Mouse (Mus musculus): ENCODE results near the gene Ggt5. TPM values are rescaled to one million over a fixed set of nuclear protein-coding genes. Genes with fewer than 3 reads are reported as not detected.
A peak's percentile ranks its signal among the peaks of the same experiment; 100 is the strongest.
"Not testable (repeated sequence)": the region's sequence is repeated elsewhere in the genome, so short reads cannot be mapped to it uniquely, and the experiment has no call there.

Gene Ggt5
- polyA plus RNA-seq, 1 experiment from 2014 or later = 0.91 TPM

- Histone ChIP-seq H3K9me3 (no peaks in the 10 kb centered on the region), H3K27me3 (peaks cover 32% of the 10 kb centered on the region), H3K36me3 (no peaks in the 10 kb centered on the region), H3K4me1 (peaks cover 29% of the 10 kb centered on the region), H3K4me3 (peak within 1 kb of the TSS; percentile 58), H3K9ac (peak within 1 kb of the TSS; percentile 72), H3K27ac (0 out of 2 replicates have a peak within 1 kb of the TSS, but pooled peaks have one; percentile 1), H3K4me2 (replicated peaks) (peak within 1 kb of the TSS; percentile 96)
- ATAC-seq (ENCODE audit: insufficient number of reproducible peaks, insufficient read depth, low FRiP score, low TSS enrichment) = no peak
- under 1% methylated on average over 68 of the region's 75 CpGs for WGBS
Measured at GRCm38 (mm10) chr10:75559676-75560548, 29.2 kb upstream of the Ggt5 start, which contains the start of gene Lrrc75b. Lrrc75b (minus strand) TSS chr10:75560330.

DNA sequence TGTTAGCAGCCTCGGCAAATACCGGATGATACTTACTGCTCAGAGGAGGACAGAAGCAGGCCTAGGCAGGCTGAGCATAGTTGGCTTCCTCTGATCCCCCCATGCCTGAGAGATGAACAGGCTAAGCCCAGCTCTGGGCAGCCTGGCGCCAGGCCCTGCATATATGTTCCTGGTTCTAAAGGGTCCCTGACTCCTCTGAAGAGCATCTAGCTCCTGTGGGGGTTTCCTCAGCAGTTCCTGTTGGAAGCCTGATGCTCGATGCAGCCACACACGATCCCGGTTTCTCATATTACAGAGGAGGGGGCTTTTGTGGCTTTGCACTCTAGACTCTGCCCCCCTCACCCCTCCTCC is 28.6 kb upstream of the Ggt5 start:
- Histone ChIP-seq H3K4me3 (peak overlapping the region; percentile 58), H3K4me1 (peaks cover 28% of the 10 kb centered on the region), H3K4me2 (replicated peaks) (peak overlapping the region; percentile 96), H3K9ac (peak overlapping the region; percentile 72; the same call in 1 of the 2 replicates), H3K9me3 (no peaks in the 10 kb centered on the region), H3K36me3 (no peaks in the 10 kb centered on the region), H3K27me3 (peaks cover 32% of the 10 kb centered on the region), H3K27ac (no peak overlapping the region)
- ATAC-seq (ENCODE audit: insufficient number of reproducible peaks, insufficient read depth, low FRiP score, low TSS enrichment) = peak; percentile 20; the same call in 1 of the 2 replicates
- 5% methylated on average over 6 of the region's 6 CpGs for WGBS

- H3K4me1 ChIP-seq = peaks cover 22% of the 10 kb centered on the region
- H3K27me3 ChIP-seq = peaks cover 32% of the 10 kb centered on the region
- no peak for ATAC-seq (ENCODE audit: insufficient number of reproducible peaks, insufficient read depth, low FRiP score, low TSS enrichment)
- peak within 1 kb of the TSS; percentile 96 for H3K4me2 ChIP-seq (replicated peaks)
- no peaks in the 10 kb centered on the region for H3K36me3 ChIP-seq
- H3K4me3 ChIP-seq = peak within 1 kb of the TSS; percentile 58
- no peak within 1 kb of the TSS for H3K27ac ChIP-seq
- 49% methylated on average over 10 of the region's 10 CpGs for WGBS
- H3K9ac ChIP-seq = peak within 1 kb of the TSS; percentile 72; the same call in 1 of the 2 replicates
- H3K9me3 ChIP-seq = no peaks in the 10 kb centered on the region
Measured at GRCm38 (mm10) chr10:75561071-75561654, 28.0 kb upstream of the Ggt5 start, which contains the start of gene Ggt1. Ggt1 (plus strand) TSS chr10:75561604.

- H3K36me3 ChIP-seq = no peaks in the 10 kb centered on the region
- H3K9me3 ChIP-seq = no peaks in the 10 kb centered on the region
- WGBS = 84% methylated on average over 8 of the region's 8 CpGs
- no peak overlapping the region for H3K9ac ChIP-seq
- no peak for ATAC-seq (ENCODE audit: insufficient number of reproducible peaks, insufficient read depth, low FRiP score, low TSS enrichment)
- peaks cover 32% of the 10 kb centered on the region for H3K27me3 ChIP-seq
- H3K4me2 ChIP-seq (replicated peaks) = no peak overlapping the region
- no peak overlapping the region for H3K27ac ChIP-seq
- H3K4me1 ChIP-seq = peaks cover 16% of the 10 kb centered on the region
- no peak overlapping the region for H3K4me3 ChIP-seq
Measured at GRCm38 (mm10) chr10:75562596-75562995, 26.5 kb upstream of the Ggt5 start.

- Histone ChIP-seq H3K4me2 (replicated peaks) (no peak overlapping the region), H3K9ac (no peak overlapping the region), H3K36me3 (no peaks in the 10 kb centered on the region), H3K27ac (no peak overlapping the region), H3K4me1 (peaks cover 9% of the 10 kb centered on the region; the same call in 1 of the 2 replicates), H3K9me3 (no peaks in the 10 kb centered on the region), H3K27me3 (peaks cover 24% of the 10 kb centered on the region), H3K4me3 (no peak overlapping the region)
- ATAC-seq (ENCODE audit: insufficient number of reproducible peaks, insufficient read depth, low FRiP score, low TSS enrichment) = no peak
- 81% methylated on average over 12 of the region's 12 CpGs for WGBS
Measured at GRCm38 (mm10) chr10:75564687-75565265, 24.4 kb upstream of the Ggt5 start.

DNA sequence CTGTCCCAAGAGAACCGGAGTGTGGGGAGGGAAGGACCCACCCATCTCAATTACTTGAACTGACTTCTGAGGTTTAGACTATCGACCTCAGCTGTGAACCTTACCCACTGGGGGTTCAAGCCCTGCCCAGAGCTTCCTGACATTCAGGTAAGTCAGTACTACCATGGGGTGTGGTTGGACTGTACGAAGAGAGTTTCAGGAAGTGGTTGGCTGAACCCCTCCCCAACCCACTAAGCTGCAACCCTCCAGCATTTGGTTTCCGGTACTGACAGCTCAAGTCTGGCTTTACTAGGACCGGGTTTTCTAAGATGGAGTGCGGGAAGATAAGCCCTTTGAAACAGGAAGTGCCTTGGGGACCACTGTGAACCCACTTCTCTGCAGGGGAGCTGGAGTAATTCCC is 23.7 kb upstream of the Ggt5 start:
- H3K4me1 ChIP-seq = peaks cover 4% of the 10 kb centered on the region; the same call in 1 of the 2 replicates
- no peaks in the 10 kb centered on the region for H3K36me3 ChIP-seq
- peaks cover 18% of the 10 kb centered on the region for H3K27me3 ChIP-seq
- H3K9me3 ChIP-seq = no peaks in the 10 kb centered on the region
- H3K4me3 ChIP-seq = no peak overlapping the region
- no peak for ATAC-seq (ENCODE audit: insufficient number of reproducible peaks, insufficient read depth, low FRiP score, low TSS enrichment)
- WGBS = 62% methylated on average over 6 of the region's 6 CpGs
- no peak overlapping the region for H3K9ac ChIP-seq
- no peak overlapping the region for H3K4me2 ChIP-seq (replicated peaks)
- no peak overlapping the region for H3K27ac ChIP-seq

GRCm38 (mm10) chr10:75565906-75566305 is 23.2 kb upstream of the Ggt5 start:
- 80% methylated on average over 7 of the region's 7 CpGs for WGBS
- no peak overlapping the region for H3K4me3 ChIP-seq
- H3K9me3 ChIP-seq = no peaks in the 10 kb centered on the region
- no peak overlapping the region for H3K4me2 ChIP-seq (replicated peaks)
- no peak overlapping the region for H3K27ac ChIP-seq
- peaks cover 15% of the 10 kb centered on the region for H3K27me3 ChIP-seq
- no peaks in the 10 kb centered on the region for H3K36me3 ChIP-seq
- H3K4me1 ChIP-seq = no peaks in the 10 kb centered on the region; the same call in 1 of the 2 replicates
- ATAC-seq (ENCODE audit: insufficient number of reproducible peaks, insufficient read depth, low FRiP score, low TSS enrichment) = no peak; the same call in 1 of the 2 replicates
- H3K9ac ChIP-seq = no peak overlapping the region

GRCm38 (mm10) chr10:75566321-75566720 is 22.8 kb upstream of the Ggt5 start:
- no peaks in the 10 kb centered on the region; the same call in 1 of the 2 replicates for H3K4me1 ChIP-seq
- ATAC-seq (ENCODE audit: insufficient number of reproducible peaks, insufficient read depth, low FRiP score, low TSS enrichment) = no peak
- H3K4me2 ChIP-seq (replicated peaks) = no peak overlapping the region
- no peak overlapping the region for H3K9ac ChIP-seq
- peaks cover 11% of the 10 kb centered on the region for H3K27me3 ChIP-seq
- no peaks in the 10 kb centered on the region for H3K36me3 ChIP-seq
- H3K27ac ChIP-seq = no peak overlapping the region
- no peaks in the 10 kb centered on the region for H3K9me3 ChIP-seq
- 83% methylated on average over 5 of the region's 5 CpGs for WGBS
- H3K4me3 ChIP-seq = no peak overlapping the region

- not testable (repeated sequence) for ATAC-seq (ENCODE audit: insufficient number of reproducible peaks, insufficient read depth, low FRiP score, low TSS enrichment)
Measured at GRCm38 (mm10) chr10:75566765-75567164, 22.4 kb upstream of the Ggt5 start.

DNA sequence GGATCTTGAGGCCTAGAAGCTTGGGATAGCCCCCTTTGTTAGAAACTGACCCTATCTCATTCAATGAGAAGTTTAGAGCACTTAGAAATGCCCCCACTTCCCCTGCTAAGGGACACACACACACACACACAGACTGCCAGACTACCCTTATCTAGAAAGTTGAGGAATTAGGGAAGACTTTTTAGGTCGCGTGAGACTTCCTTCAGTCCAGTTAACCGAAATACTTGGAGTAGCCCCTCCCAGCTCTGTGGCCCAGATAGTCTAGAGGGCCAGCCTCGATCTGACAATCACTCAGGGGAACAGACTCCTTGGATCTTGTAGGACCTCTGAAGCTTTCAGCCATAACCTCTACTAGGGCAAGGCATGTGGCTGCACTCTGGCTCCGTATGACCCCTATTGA is 21.1 kb upstream of the Ggt5 start:
- Histone ChIP-seq H3K4me2 (replicated peaks) (no peak overlapping the region), H3K4me1 (no peaks in the 10 kb centered on the region; the same call in 1 of the 2 replicates), H3K36me3 (no peaks in the 10 kb centered on the region), H3K27ac (no peak overlapping the region), H3K9me3 (no peaks in the 10 kb centered on the region), H3K27me3 (no peaks in the 10 kb centered on the region), H3K4me3 (no peak overlapping the region), H3K9ac (no peak overlapping the region)
- 31% methylated on average over 5 of the region's 5 CpGs for WGBS
- no peak for ATAC-seq (ENCODE audit: insufficient number of reproducible peaks, insufficient read depth, low FRiP score, low TSS enrichment)

More at GRCm38 (mm10) chr10:75566765-75567164, 22.4 kb upstream of the Ggt5 start:
- not testable (repeated sequence) for H3K27me3 ChIP-seq; H3K9ac ChIP-seq; H3K9me3 ChIP-seq; H3K27ac ChIP-seq; H3K4me2 ChIP-seq (replicated peaks); H3K4me3 ChIP-seq; H3K4me1 ChIP-seq; H3K36me3 ChIP-seq
- WGBS = 80% methylated on average over 2 of the region's 2 CpGs

DNA sequence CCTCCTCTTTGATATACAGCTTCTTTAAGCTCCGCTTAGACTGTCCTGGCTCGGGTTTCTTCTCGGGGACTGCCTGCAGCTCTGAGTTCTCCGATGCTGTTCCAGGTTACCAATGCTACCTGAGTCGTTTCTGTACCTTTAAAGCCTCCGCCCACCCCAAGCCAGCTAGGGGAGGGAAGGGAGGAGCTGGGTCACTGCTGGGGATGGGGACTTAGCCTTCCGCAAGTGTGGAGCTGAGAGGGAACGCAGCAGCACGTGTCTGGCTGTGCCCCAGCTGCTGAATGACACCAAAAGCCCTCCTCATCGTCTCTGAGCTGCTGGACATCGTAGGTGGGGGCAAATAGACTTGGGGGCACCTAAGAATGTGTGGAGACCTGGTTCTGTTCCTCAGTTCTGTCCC is 20.7 kb upstream of the Ggt5 start:
- Histone ChIP-seq H3K4me3 (no peak overlapping the region), H3K27ac (no peak overlapping the region), H3K27me3 (no peaks in the 10 kb centered on the region), H3K9ac (no peak overlapping the region), H3K36me3 (no peaks in the 10 kb centered on the region), H3K9me3 (no peaks in the 10 kb centered on the region), H3K4me1 (no peaks in the 10 kb centered on the region; the same call in 1 of the 2 replicates), H3K4me2 (replicated peaks) (no peak overlapping the region)
- 7% methylated on average over 11 of the region's 11 CpGs for WGBS
- no peak for ATAC-seq (ENCODE audit: insufficient number of reproducible peaks, insufficient read depth, low FRiP score, low TSS enrichment)

All from embryonic facial prominence, embryonic 12.5 days (tissue).